Mouse (Mus musculus): ENCODE data around the gene Hps4.
"Not testable (repeated sequence)": the region's sequence is repeated elsewhere in the genome, so short reads cannot be mapped to it uniquely, and the experiment has no call there.

The Hps4 gene

GRCm38 (mm10) chr5:112342463-112343204 lies at the start of gene Hps4, which contains the start of gene Srrd:
Gene Hps4 (plus strand): TSS chr5:112343083.
Gene Srrd (minus strand): TSS chr5:112343040.
- in situ Hi-C loops (cut with MboI, MseI), result no loop called here

- in situ Hi-C loops (cut with MboI, MseI), result no loop called here
Measured at GRCm38 (mm10) chr5:112293800-112294199, 49.1 kb upstream of the Hps4 start.

GRCm38 (mm10) chr5:112294696-112295095 lies 48.2 kb upstream of the Hps4 start:
- in situ Hi-C loops (cut with MboI, MseI), result no loop called here

GRCm38 (mm10) chr5:112295162-112295561 lies 47.7 kb upstream of the Hps4 start:
- in situ Hi-C loops (cut with MboI, MseI), result no loop called here

GRCm38 (mm10) chr5:112295564-112295963 lies 47.3 kb upstream of the Hps4 start:
- in situ Hi-C loops (cut with MboI, MseI), result no loop called here

- in situ Hi-C loops (cut with MboI, MseI), result no loop called here
Measured at GRCm38 (mm10) chr5:112296404-112297181, 46.3 kb upstream of the Hps4 start.

GRCm38 (mm10) chr5:112297257-112297656 lies 45.6 kb upstream of the Hps4 start:
- in situ Hi-C loops (cut with MboI, MseI), result no loop called here

- in situ Hi-C loops (cut with MboI, MseI), result no loop called here
Measured at GRCm38 (mm10) chr5:112298226-112298988, 44.5 kb upstream of the Hps4 start.

GRCm38 (mm10) chr5:112299399-112299798 lies 43.5 kb upstream of the Hps4 start:
- in situ Hi-C loops (cut with MboI, MseI), result no loop called here

- in situ Hi-C loops (cut with MboI, MseI), result loop anchor here (10.0 kb wide), 1 partner anchor 545 kb away; no protein-coding TSS in a partner anchor
Measured at GRCm38 (mm10) chr5:112300112-112300511, 42.8 kb upstream of the Hps4 start.

- in situ Hi-C loops (cut with MboI, MseI), result loop anchor here (10.0 kb wide), 1 partner anchor 546 kb away; no protein-coding TSS in a partner anchor
Measured at GRCm38 (mm10) chr5:112300721-112301308, 42.1 kb upstream of the Hps4 start.

- in situ Hi-C loops (cut with MboI, MseI), result loop anchor here (10.0 kb wide), 1 partner anchor 547 kb away; no protein-coding TSS in a partner anchor
Measured at GRCm38 (mm10) chr5:112301694-112302093, 41.2 kb upstream of the Hps4 start.

- in situ Hi-C loops (cut with MboI, MseI), result loop anchor here (10.0 kb wide), 1 partner anchor 548 kb away; no protein-coding TSS in a partner anchor
Measured at GRCm38 (mm10) chr5:112302310-112302709, 40.6 kb upstream of the Hps4 start.

- in situ Hi-C loops (cut with MboI, MseI), result loop anchor here (10.0 kb wide), 1 partner anchor 551 kb away; no protein-coding TSS in a partner anchor
Measured at GRCm38 (mm10) chr5:112305842-112306241, 37.0 kb upstream of the Hps4 start.

GRCm38 (mm10) chr5:112313222-112313885 lies 29.5 kb upstream of the Hps4 start:
- in situ Hi-C loops (cut with MboI, MseI), result no loop called here

GRCm38 (mm10) chr5:112316468-112316867 lies 26.4 kb upstream of the Hps4 start:
- in situ Hi-C loops (cut with MboI, MseI), result no loop called here

- in situ Hi-C loops (cut with MboI, MseI), result no loop called here
Measured at GRCm38 (mm10) chr5:112317328-112317727, 25.6 kb upstream of the Hps4 start.

GRCm38 (mm10) chr5:112319343-112319742 lies 23.5 kb upstream of the Hps4 start:
- in situ Hi-C loops (cut with MboI, MseI), result not testable (repeated sequence)

- in situ Hi-C loops (cut with MboI, MseI), result no loop called here
Measured at GRCm38 (mm10) chr5:112320379-112320778, 22.5 kb upstream of the Hps4 start.

- in situ Hi-C loops (cut with MboI, MseI), result no loop called here
Measured at GRCm38 (mm10) chr5:112320936-112321335, 21.9 kb upstream of the Hps4 start.

GRCm38 (mm10) chr5:112321376-112321775 lies 21.5 kb upstream of the Hps4 start:
- in situ Hi-C loops (cut with MboI, MseI), result no loop called here

Data from T-helper 2 cell (primary cell).